Mouse (Mus musculus): ENCODE data around the gene Obp2a.

Obp2a gene

DNA sequence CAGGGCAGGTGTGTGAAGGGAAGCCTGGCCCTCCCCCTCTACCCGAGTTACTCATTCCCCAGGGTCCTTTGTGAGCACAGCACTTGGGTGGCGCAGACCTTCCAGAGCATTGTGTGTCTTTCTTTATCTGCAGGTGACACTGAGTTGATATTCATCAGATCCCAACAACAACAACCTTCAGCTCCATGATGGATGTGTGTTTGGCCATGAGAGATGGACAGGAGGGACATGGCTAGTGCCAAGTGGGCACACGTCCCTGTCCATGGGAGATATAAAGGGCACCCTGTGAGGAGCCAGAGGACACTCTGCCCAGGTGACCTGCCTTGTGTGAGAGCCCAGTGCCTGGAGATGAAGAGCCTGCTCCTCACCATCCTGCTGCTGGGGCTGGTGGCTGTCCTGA, at the start of gene Obp2a:
Gene Obp2a, plus strand, starts transcription at position 301 of the 400 bp plus-strand sequence.
- in situ Hi-C loops (cut with MboI, MseI) = loop anchor here (5.0 kb wide), 1 partner anchor 37 kb away; no protein-coding TSS in a partner anchor

DNA sequence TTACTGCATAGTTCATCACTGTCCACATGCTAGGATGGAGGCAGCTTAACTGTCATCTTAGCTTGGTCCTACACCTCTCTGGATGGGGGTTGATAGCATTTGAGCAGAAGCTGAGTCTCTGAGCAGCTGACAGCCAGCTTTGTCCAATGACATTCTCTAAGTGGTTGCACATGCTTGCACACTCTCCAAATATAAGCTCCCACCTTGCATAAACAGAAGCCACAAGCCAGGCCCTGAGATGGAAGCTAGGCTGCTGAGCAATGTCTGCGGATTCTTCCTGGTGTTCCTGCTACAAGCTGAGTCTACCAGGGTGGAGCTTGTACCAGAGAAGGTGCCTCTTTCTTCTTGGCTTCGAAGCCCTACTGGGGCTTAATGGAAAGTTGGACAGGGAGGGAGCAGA, 46.9 kb upstream of the Obp2a start, which contains the start of gene Lcn8:
Gene Lcn8, plus strand, starts transcription at position 219 of the 400 bp plus-strand sequence.
- in situ Hi-C loops (cut with MboI, MseI) = loop anchor here (5.0 kb wide), 1 partner anchor 174 kb away; no protein-coding TSS in a partner anchor

DNA sequence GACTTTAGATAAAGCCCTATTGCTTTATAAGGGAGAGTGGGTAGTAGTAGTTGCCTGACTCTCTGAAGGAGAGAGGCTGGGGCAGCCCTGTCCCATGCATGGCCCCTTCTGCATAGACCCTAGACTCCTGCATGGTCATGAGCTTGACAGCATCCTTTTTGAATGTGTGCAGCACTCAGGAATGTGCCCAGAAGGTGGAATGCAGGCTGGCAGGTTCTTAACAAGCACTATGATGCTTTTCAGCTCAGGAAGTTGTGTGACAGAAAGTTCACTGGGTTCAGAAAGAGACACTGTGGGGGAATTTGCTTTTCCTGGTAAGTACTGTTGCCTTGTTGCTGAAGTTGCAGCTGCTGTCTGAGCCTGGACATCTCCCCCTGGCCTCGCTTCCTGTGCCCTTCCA, 45.3 kb upstream of the Obp2a start:
- in situ Hi-C loops (cut with MboI, MseI) = loop anchor here (5.0 kb wide), 1 partner anchor 173 kb away; no protein-coding TSS in a partner anchor

DNA sequence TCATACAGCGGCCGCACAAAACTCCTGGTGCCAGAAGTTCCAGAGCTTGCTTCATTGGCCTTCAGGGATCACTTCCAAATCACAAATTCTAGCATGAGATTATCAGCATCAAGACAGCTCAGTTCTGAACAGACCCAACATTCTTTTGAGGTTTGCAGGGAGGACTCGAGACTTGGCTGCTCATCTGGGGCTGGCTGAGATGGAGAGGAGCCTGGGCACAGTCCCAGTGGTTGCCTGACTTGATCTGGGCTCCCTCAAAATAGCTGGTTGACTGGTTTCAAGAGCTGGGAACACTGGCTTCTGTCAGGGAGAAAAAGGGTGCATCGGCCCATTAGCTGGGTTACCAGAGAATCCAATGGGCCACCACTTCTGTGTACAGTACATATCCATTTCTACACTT, 43.2 kb upstream of the Obp2a start:
- in situ Hi-C loops (cut with MboI, MseI) = no loop called here

DNA sequence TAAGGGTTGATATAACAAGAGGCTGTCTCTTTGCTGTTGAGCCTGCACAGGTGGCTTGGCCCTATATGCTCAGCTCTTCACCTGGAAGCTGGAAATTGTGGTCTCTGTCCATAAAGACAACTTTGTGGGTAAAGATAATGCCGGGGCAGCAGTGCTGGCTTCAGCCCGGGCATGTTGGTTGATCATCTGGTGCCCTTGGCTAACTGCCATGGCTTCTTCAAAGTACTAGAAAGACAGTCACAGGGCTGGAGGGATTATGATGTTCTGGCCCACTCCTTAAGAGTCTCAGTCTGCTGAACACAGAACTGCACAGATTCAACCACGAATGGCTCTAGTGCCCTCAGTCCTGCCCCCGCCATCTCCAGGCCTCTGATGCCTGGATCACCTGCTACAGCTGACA, 42.6 kb upstream of the Obp2a start:
- in situ Hi-C loops (cut with MboI, MseI) = no loop called here

DNA sequence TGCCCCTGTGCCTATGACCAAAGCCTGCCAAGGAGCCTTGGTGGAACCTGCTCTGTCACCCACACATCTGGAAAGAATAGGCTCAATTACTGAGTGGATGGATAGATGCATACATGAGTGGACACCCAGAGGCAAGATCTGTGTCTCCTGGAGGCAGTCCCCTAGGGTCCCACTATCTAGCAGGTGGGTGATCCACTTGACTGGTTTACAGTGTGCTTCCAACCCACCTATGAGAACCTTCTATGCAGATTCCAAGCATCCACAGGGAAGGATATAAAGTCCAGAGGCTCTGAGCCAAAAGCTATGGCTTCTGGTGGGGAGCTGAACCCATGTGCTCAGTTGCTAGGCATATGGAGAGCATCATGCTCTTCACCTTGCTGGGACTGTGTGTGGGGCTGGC, 42.2 kb upstream of the Obp2a start, which contains the start of gene Lcn5:
Gene Lcn5, plus strand, starts transcription at position 301 of the 400 bp plus-strand sequence.
- in situ Hi-C loops (cut with MboI, MseI) = no loop called here

DNA sequence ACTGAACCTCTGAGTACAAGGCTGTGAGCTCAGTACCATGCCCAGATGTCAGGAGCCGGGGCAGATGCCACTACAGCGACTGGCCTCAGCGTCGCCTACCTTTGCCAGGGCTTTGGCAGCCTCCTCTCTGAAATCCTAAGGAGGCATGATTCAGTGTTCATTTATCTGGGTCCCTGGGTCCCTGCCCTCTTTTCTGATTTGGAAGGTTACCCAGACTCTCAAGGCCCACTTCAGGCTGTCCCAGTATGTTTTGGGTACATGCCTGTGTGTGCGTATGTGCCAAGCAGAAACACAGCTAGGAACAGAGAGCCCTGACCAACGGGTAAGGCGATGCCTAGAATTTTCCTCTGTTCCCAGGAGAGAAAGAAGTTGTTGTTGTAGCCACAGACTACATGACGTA, 39.6 kb upstream of the Obp2a start:
- in situ Hi-C loops (cut with MboI, MseI) = loop anchor here (5.0 kb wide), 1 partner anchor 42 kb away; the partner anchor contains the start of gene Obp2a

DNA sequence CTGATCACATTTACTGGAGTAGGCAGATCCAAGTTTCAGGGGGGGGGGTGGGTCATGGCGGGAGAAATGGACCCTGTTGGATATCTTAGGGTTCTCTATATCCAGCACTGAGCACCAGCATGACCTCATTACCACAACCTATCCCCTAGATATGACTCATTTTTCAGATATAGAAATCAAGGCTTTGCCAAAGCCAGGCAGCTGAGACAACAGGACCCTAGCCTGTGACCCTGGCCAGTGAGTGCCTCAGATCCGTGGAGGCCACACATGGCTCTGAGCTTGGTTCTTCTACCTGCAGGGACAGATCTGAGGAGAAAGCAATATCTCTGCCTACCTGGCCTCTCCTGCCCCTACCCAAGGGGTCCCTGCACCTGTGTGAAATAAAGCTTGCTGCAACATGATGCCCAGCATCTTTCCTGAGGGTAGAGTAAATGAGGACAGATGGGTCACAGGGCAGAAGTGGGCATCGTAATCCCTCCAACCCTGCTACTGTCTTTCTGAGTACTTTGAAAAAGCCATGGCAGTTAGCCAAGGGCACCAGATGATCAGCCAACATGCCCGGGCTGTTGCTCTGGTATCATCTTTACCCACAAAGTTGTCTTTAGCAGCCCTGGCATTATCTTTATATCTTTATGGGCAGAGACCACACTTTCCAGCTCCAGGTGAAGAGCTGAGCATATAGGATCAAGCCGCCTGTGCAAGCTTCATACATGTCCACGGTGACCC, 38.4 kb upstream of the Obp2a start:
- in situ Hi-C loops (cut with MboI, MseI) = loop anchor here (5.0 kb wide), 1 partner anchor 41 kb away; the partner anchor contains the start of gene Obp2a

DNA sequence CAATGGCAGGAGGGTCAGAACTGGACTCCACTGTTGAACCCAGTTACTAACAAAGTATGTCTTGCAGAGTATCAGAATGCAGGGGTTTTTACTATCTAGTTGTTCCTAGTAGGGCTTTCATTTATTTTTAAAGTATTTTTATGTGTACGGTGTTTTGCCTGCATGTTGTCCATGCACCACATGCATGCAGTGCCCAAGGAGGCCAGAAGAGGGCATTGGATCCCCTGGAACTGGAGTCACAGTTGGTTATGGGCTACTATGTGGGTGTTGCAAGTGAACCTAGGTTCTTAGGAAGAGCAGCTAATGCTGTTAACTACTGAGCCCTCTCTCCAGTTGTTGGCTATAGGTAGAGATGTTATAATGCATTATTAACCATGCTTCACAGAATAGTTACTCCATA, 36.3 kb upstream of the Obp2a start:
- in situ Hi-C loops (cut with MboI, MseI) = loop anchor here (5.0 kb wide), 1 partner anchor 39 kb away; the partner anchor contains the start of gene Obp2a

DNA sequence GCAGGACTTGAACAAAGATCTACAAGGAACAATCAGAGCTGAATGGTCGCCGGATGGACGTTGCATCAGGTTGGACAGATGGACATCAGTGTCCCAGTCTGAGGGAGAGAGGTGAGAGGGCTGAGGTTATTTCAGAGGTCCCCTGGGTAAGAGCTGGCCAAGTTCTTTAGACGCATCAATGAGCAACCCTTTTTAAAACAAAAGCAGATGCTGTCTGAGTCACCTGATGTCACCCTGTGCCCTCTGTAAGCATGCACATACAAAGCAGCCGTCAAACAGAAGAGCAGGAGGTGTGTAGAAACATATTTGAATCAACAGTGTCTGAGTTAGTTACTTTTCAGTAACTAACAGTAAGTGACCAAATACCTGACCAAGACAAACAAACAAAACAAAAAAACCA, 35.7 kb upstream of the Obp2a start:
- in situ Hi-C loops (cut with MboI, MseI) = loop anchor here (5.0 kb wide), 1 partner anchor 38 kb away; the partner anchor contains the start of gene Obp2a

DNA sequence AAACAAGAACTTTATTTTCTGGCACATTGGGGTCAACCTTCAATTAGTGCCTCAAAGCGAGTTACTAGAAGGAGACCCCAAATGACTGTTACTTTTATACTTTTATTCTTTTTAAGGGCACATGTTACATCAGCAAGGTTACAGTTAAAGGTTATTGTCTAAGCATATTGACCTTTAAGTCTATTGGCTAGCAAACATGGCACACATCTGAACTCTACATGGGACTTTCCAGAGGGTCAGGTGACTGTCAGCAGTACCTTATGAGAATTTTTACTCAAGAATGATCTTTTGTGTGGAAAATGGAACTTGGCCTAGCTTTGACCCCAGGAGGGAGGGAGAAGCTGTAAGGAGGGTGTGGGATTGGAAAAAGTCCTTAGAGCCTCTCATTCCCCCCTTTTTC, 33.3 kb upstream of the Obp2a start:
- in situ Hi-C loops (cut with MboI, MseI) = no loop called here

DNA sequence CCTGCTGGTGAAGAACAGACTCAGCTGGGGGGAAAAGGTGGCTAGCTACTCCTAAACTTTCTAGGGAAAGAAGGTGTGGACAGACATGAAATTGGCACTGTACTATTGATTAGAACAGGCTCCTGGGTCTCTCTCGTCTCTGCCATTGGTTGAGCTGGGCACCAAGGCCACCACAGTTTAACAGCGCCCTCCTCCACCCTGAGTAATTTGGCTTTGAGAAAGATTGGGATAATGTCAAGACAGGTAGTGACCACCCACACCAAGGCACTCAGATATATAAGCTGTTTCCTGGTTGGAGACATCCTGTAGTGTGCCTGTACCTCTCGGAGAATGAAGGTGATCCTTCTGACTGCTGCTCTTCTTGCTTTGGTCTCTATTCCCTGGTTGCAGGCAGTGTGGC, 23.4 kb upstream of the Obp2a start, which contains the start of gene Lcn6:
Gene Lcn6, plus strand, starts transcription at position 301 of the 400 bp plus-strand sequence.
- in situ Hi-C loops (cut with MboI, MseI) = no loop called here

DNA sequence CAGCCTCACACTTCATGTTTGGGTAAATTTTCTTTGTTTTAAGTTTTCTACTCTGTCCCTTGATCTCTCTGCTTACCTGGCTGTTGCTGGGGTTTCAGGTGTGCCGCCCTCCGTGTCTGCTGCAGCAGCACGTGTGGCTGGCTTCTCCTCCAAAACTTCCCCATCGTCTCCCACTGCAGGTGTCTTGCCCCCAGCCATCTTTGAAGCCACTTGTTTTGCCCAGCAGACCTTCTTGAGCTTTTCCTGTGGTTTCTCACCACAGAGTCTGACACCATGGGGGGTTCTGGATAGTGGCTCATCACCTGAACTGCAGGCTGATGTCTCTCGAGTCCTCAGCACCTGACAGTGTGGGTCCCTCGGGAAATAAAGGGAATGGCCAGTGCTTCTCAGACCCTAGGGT, 20.3 kb upstream of the Obp2a start:
- in situ Hi-C loops (cut with MboI, MseI) = no loop called here

DNA sequence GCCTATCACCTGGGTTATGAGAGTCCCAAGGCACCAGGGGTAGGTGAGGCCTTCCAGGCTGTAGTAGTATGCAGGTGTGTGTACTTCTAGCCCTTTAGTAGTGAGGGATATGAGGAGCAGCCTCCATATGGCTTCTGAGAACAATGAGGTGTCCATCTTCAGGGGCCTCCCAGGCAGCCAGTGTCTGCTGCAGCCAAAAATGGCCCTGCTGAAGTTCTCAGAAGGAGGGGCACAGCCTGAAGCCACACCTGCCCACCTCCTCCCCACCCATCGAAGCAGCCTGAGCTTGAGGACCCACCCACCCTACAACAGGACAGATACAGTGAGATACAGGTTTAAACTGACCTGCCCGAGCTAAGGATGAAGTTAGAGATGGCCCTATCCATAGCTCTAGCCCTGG, 17.4 kb upstream of the Obp2a start, which contains the start of gene Lcn10:
Gene Lcn10, plus strand, starts transcription at position 301 of the 400 bp plus-strand sequence.
- in situ Hi-C loops (cut with MboI, MseI) = no loop called here

DNA sequence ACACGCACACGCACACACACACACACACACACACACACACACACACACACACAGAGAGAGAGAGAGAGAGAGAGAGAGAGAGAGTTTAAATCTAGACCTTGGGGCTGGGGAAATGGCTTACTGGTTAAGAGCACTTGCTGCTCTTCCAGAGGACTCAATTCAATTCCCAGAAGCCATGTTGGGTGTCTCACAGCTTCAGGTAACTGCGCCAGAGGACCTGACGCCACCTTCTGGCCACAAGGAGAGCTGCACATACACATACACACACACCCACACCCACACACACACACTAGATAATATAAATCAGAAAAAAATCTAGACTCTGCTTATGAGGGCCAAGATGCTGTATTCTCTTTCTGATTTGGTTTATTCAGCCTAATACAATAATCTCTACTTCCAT, 12.9 kb upstream of the Obp2a start:
- in situ Hi-C loops (cut with MboI, MseI) = no loop called here

DNA sequence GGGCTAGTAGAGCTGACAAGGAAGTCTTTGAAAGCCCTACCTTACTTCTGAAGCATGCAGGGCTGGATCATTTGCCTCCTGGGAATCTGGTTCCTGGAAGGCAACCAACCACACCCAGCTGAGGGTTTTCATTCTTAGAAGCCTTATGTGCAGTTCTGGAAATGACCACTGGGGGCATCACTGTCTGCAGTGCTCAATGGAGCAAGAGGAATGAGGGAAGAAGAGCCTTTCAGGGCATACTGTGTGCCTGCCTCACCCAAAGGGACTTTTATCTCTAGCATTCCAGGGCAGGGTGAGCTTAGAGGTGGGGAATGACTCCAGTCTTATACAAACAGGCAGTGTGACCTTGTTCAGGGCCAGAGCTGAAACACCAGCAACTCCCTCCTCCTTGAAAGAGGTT, 5.2 kb upstream of the Obp2a start:
- in situ Hi-C loops (cut with MboI, MseI) = no loop called here

DNA sequence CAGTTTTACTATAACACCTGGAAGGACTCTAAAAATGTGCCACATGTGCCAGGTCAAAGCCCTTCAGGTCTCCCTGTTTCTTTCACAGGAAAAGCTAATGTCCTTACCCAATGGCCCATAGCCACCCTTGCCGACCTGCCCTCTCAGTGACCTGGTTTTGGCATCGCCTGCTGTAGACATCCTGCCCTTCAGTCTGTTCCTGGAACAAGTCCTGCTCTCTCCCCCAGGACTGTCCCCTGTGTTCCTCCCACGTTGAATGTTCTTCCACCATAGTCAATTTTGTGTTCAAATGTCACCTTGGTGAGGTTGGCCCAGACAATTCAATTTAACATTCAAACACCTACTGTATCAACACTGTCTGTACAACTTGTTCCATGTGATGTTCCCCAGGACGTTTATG, 2.9 kb upstream of the Obp2a start:
- in situ Hi-C loops (cut with MboI, MseI) = no loop called here

DNA sequence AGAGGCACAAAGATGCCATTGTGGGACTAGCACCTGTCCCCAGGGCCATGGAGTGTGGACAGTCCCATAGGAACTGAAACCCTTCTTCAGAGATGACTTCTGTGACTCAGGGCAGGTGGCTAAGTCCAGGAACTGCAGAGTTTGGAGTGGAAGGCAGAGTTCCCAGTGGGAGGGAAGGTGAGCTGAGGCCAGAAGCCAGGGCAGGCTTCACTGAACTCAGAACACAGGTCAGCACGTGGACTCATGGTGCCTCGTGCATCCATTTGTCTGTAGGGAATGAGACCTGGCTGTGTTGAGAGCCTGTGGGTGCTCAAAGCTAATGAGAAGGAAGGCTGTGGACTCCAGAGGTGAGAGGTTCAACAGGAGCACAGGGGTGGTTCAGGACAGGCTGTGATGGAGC, 1.1 kb upstream of the Obp2a start:
- in situ Hi-C loops (cut with MboI, MseI) = no loop called here

DNA sequence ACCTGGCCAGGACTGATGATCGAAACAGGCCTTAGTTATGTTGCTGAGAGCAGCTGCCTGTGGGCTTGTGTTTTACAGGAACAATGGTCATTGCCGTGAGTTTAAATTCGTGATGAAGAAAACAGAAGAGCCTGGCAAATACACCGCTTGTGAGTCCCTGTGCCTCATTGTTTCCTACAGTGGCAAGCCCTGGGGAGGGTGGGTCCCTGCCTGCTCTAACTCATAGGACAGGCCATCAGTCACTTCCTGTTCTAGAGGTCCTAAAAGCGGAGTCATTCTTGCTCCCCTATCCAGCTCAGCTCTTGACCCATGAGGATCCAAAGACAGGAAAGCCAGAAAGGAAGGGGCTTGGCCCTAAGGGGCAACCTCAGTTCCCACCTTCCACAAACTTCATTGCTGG, 1.2 kb downstream of the Obp2a start:
- in situ Hi-C loops (cut with MboI, MseI) = loop anchor here (5.0 kb wide), 1 partner anchor 39 kb away; no protein-coding TSS in a partner anchor

DNA sequence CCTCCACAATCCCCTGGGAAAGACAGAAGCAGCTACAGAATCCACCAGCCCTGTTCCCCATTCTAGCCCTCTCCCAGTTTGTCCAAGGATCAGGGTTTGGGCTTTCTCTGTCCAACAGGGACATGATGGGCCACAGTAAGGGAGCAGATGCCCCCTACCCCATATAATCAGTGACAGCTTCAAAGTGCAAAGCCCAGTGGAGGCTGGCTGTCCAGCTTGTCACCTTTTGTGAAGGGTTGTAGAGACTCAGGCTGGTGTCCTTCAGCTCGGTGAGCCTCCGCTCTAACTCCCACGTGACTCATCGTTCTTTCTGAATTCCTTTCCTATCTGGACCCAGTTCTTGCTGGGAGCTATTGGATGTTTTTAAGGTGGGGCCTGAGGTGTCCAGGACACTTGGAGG, 3.9 kb downstream of the Obp2a start:
- in situ Hi-C loops (cut with MboI, MseI) = loop anchor here (5.0 kb wide), 1 partner anchor 41 kb away; no protein-coding TSS in a partner anchor

DNA sequence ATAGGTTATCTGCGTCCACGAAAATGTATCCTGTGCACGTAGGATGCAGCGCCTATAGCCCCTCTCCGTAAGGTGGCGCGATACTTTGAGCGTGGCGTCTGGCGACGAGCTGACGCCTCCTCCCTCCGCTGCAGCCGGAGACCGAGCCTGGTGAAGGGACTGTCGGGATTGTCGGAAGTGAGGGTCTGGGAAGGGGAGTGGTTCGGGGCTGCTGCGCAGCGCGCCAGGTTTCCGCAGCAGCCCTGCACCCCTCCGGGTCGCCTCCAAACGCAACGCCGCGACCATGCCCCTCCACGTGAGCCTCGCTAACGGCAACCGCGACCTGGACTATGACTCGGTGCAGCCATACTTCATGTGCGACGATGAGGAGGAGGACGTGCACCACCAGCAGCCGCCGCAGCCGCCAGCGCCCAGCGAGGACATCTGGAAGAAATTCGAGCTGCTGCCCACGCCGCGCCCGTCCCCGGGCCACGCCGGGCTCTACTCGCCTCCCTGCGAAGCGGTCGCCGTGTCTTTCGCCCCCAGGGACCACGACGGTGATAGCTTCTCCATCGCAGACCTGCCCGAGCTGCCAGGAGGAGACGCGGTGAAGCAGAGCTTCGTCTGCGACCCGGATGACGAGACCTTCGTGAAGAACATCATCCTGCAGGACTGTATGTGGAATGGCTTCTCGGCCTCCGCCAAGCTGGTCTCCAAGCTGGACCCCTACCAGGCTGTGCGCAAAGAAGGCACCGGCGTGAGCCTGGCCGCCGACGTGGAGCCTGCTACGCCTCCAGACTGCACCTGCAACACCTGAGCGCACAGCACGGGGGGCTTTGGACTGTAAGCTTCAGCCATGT, 7.0 kb downstream of the Obp2a start, which contains the start of gene Bmyc:
Gene Bmyc, plus strand, starts transcription at position 97 of the 839 bp plus-strand sequence.
- in situ Hi-C loops (cut with MboI, MseI) = no loop called here

DNA sequence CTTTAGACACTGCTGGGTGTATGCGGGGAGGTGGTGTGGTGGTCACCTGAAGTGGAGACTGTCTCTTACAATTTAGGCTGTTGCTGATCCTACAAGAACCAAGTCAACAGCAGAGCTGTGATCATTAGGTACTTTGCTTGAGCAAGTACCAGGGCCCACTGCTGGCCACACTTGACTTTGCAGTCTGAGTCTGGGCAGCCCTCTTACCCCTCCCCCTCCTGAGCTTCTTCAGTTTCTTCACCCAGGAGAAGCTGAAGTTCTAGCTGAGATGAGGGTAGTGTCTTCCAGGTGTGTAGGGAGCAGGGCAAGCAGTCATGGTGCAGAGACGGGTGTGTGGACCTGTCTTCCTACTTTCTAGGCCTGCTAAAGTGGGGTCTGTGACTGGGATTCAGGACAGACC, 8.3 kb downstream of the Obp2a start:
- in situ Hi-C loops (cut with MboI, MseI) = no loop called here

All from regulatory T cell (primary cell).